Mouse (Mus musculus) C2C12 (cell line): Measurements from ENCODE around the gene Ndc1.
A peak's percentile ranks its signal among the peaks of the same experiment; 100 is the strongest.

Experiments used
- CEBPB ChIP-seq: IDR thresholded peaks from one replicate; pipeline ENCODE4 v1.6.1; 2011; ENCODE audit warnings: low read depth, mild to moderate bottlenecking, control low read depth, moderate library complexity
- CTCF ChIP-seq: IDR thresholded peaks from one replicate; pipeline ENCODE4 v1.5.1; 2011; ENCODE audit not compliant: control insufficient read depth, insufficient read depth, insufficient read length
- MAX ChIP-seq: IDR thresholded peaks from one replicate; pipeline ENCODE4 v1.6.1; 2011; ENCODE audit warnings: mild to moderate bottlenecking, control low read depth
- MYOD1 ChIP-seq: IDR thresholded peaks from one replicate; pipeline ENCODE4 v1.6.1; 2011; ENCODE audit warnings: low read depth; ENCODE audit not compliant: control insufficient read depth, insufficient read length
- MYOG ChIP-seq: IDR thresholded peaks from one replicate; pipeline ENCODE4 v1.6.1; 2011; ENCODE audit not compliant: control insufficient read depth, insufficient read length; ENCODE audit errors: extremely low read depth
- USF1 ChIP-seq: IDR thresholded peaks from one replicate; pipeline ENCODE4 v1.6.1; 2011; ENCODE audit warnings: low read depth, mild to moderate bottlenecking, control low read depth, moderate library complexity

- no peak for TF ChIP-seq USF1
- TF ChIP-seq MAX = peak; percentile 97
- no peak for TF ChIP-seq CTCF
- TF ChIP-seq MYOG = no peak
- TF ChIP-seq MYOD1 = no peak
- no peak for TF ChIP-seq CEBPB
These were observed at the start of gene Ndc1 for GRCm38 (mm10) chr4:107367567-107368314.
